Mouse (Mus musculus) urinary bladder, postnatal 14 days (tissue): ENCODE measurements at regions not wholly inside any gene's neighbourhood (a gene's known extent, or its start where the extent isn't known, plus 50 kb on each side); places are given as distances from the start of the nearest gene placed in this dataset.

Experiments used
- DNase-seq: peaks from one replicate; pipeline ENCODE4 v3.0.0; 2021; ENCODE audit warnings: low spot score

- DNase-seq = no peak
These were observed 244.0 kb downstream of the Ttll7 start for GRCm38 (mm10) chr3:147096179-147096578.

DNA sequence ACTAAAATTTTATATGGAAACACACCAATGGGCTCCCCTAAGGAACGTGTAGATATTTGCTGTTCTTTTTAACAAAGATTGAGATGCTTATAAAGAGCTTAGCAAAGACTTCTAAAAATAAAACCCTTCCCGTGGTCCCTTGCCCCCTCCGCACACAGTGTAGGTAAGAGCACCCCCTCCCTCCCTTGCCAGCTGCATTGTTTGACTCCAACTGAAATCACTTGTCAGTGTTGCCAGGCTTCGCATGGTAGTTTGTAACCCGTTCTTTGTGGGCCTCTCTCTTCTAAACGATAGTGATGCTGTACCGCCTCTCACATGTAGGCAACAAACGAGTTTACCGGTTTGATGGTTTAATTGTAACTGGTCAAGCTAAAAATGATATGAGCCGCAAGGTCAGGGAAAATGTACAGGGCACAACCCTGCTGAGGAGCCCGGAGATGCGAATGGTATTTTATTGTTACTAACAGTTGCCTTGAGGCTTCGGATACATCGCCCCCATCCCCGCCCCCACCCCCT, 246.0 kb downstream of the Ttll7 start:
- DNase-seq = no peak

DNA sequence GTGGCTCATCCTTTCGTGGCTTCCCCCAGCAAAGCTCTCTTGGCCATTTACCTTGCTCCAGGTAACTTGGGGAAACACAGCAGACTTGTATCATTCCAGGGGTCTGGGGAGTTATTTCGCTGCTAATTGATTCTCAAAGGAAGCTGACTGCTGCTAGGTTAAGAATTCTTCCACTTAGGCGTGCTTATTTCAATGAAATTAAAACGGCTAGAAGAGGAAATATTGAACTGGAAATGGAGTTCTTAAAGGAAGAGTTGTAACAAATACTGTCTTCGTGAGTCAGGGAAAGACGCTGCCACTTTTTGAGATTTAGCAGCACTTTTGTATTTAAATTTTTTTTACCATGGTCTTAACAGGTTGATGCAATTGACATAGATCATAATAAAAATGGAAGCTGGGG, 246.4 kb downstream of the Ttll7 start:
- DNase-seq = no peak

- DNase-seq = no peak
These were observed 247.1 kb downstream of the Ttll7 start for GRCm38 (mm10) chr3:147099143-147099713.

- DNase-seq = no peak
These were observed 249.0 kb downstream of the Ttll7 start for GRCm38 (mm10) chr3:147101053-147101764.

DNA sequence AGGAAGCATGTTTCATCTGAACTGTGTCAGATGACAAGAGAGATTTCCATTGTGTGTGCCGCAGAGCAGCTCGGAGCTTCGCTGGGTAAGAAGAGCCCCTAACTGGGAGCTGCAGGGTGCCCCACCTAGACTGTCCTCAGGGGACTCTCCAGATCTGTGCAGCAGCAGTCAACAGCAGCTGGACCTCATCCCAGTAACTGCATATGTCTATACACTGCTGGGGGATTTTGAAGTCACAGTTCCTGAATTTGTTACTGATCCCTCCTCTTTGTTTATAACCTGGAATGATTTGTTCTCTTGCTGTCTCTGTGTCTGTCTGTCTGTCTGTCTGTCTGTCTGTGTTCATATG, 249.6 kb downstream of the Ttll7 start:
- DNase-seq = no peak

DNA sequence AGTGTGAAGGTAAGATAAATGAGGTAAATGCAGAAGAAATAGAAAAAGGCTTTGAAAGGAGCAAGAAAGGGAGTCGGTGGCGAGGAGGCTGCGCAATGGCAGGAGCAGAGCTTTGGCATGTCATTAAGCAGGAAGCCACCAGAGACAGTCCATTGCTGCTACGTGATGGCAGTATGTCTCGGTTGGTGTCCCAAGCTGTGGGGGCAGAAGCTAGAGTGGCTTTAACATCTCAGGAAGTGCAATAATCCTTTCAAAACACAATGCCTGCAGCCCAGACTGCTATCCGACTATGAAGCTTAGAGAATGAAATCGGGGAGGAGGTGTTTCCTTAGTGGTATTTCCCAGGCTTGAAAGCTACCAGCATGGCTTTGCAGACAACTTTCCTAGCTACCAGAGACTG, 251.3 kb downstream of the Ttll7 start:
- no peak for DNase-seq

DNA sequence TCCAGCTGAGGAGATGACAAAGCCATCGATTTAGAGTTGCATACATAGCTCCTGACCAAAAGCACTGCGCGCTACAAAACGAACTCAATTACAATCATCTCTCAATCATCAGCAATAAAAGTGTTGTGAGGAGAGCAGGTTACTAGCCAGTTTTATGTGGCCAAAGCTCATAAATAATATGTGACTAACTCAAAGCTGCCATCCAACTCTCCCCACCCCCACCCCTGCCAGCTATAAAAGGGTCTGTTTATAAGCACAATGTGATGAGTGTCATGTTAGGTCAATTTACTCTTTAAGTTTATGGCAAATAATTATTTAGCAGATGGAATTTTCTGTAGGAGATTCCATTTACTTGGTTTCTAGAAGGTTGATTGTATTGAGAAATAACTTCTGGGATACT, 265.4 kb downstream of the Ttll7 start:
- DNase-seq = no peak

DNA sequence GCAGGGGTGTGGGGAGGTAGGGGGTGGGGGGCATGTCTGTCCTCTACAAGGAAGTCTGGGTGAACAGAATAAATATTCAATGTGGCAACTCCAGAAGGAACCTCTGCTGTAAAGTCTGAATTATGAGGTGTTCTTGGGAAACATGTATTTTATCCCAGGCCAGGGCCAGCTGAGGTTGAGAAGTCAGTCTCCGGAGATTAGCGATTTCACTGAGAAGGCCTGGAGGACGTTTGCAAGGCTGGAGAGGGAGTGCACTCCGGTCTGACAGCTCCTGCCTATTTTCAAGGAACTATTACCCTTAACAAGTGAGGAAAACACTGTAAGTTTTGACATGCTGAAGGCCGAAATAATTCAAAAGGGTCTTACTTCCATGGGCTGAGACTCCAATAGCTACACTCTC, 265.9 kb downstream of the Ttll7 start:
- no peak for DNase-seq

DNA sequence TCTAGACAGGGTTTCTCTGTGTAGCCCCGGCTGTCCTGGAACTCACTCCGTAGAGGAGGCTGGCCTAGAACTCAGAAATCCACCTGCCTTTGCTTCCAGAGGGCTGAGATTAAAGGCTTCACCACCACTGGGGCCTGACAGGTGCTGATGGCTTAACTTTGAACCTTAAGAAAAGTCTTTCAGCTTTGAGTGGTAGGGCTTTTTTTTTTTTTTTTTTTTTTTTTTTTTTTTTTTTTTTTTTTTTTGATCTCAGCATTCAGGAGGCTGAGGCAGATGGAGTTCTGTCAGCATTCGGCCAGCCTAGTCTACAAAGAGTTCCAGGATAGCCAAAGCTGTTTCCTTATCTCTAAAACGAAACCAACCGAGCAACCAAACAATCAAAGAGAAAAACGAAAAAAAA, 266.5 kb downstream of the Ttll7 start:
- DNase-seq = no peak

- no peak for DNase-seq
These were observed 269.7 kb downstream of the Ttll7 start for GRCm38 (mm10) chr3:147121826-147122225.

DNA sequence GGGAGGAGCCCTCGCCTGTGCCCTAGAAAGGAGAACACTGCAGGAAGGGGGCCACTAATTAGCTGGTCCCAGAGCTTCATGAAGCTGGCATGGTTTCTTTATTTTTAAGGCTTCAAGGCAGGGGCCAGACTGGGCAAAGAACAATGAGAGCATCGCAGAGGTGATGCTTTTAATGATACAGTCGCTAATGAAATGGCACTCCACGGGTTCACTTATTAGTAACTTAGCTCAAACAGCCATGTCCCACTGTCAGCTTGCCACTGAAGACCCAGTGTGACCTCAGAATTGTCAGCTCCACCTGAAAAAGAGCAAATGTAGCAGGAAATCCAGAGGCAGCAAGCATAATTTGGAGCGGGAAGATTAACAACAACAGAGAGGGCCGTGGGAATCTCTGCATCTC, 275.6 kb downstream of the Ttll7 start:
- no peak for DNase-seq

- DNase-seq = no peak
These were observed 280.7 kb downstream of the Ttll7 start for GRCm38 (mm10) chr3:147132830-147133229.

DNA sequence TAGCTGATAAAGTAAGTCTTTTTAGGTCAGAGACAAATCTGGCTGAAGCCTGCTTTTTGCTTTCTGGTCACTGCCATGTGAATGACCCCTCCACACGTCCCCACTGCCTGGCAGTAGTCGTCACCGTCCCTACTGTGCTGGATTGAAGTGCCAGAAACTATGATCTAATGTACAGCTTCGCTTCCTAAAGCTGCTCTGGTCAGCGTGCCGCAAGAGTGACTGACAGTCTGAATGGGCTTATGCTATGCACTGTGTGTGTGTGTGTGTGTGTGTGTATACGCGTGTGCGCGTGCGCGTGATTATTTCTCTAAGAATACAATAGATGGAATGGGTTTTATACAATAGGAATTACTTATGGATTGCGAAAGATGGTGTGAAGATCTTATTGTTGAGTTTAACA, 281.2 kb downstream of the Ttll7 start:
- no peak for DNase-seq

- no peak for DNase-seq
These were observed 288.2 kb downstream of the Ttll7 start for GRCm38 (mm10) chr3:147140414-147140813.

GRCm38 (mm10) chr3:147153456-147153855, 301.3 kb downstream of the Ttll7 start:
- DNase-seq = no peak

DNA sequence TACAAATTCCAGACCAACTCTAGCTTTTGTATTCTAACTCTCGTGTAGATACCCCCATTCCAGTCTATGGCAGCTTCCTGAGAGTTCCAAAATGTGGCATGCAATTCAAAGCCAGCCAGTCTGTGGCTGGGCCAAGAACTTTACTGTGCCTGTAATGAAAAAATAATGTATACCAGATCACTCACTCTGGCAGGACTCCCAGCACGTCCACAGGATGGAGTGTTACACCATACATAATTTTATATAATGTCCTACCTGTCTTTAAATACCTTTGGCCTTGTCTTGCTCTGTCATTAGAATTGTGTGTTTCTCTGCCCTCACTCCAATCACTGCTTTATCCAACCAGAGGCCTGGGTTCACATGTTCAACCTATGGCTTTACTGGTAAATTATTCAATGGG, 301.8 kb downstream of the Ttll7 start:
- no peak for DNase-seq

GRCm38 (mm10) chr3:147163126-147163525, 311.0 kb downstream of the Ttll7 start:
- no peak for DNase-seq

DNA sequence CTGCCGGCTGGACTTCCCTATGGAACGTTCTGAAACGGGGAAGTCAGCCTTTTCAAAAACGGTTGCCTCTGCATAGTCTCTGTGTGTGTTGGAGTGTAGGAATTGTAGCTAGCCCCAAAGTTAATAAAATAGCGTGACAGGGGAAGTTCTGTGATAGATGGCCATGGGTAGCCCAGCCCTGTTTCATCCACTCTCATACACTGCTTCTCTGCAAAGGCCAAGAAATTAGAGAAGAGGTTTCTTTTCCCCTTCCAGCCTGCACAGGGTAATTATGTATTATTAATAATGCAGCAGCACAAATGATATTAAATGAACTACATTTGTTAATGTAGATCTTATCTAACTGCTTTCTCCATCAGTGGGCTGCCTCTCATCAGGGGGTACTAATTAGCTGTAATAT, 311.4 kb downstream of the Ttll7 start:
- no peak for DNase-seq

DNA sequence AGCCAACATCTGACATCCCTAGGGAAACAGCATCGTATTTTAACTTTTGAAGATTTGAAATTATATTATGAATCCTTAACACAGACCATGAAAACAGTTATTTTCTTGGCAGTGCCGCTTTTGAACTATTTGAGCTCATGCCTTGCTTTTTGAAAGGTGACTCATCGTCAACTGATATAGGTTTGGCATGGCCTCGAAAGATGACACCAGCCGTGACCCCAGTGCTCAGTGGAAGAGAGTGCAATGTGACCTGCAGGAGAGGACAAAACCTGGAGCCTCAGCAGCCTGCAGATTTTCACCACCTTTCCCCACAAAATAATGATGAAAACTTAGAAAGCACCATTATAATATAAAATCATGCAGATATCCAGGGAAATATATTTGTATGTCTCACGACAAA, 312.8 kb downstream of the Ttll7 start:
- no peak for DNase-seq

DNA sequence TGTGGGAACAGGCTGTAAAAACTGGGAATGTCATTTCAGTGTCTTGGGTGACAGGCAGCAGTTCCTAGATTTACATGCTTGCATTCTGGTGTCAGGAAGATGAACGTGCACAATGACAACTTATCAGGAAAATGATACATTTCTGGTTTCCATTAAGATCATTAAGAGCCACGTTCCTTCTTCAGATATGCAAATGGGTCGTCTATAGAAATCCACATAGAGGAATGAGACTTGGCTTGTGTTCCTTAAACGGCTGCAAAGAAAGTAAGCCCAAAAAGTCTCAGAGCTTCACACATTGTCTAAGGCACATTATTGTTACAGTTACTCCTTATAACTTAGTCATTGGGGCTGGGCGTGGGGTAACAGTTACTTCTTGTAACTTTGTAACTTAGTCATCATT, 314.4 kb downstream of the Ttll7 start:
- DNase-seq = no peak

- DNase-seq = no peak
These were observed 317.0 kb downstream of the Ttll7 start for GRCm38 (mm10) chr3:147169215-147169614.

DNA sequence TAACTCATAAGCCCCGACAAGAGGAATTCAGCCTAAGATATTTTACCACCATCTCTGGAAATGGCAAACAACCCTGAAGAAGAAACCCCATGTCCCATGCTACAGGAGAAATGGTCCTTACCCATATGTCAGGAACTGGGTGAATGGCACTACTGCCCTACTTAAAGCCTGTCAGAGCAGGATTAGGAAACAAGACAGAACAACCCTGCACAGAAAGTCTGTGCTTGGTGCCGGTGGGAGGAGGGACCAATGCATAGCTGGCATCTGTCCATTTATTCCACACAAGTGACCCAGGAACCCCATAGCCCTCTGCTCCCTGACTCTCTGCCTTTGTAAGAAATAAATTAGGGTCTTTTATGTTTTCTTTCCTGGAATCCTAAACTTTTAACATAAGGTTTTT, 317.9 kb downstream of the Ttll7 start:
- no peak for DNase-seq

DNA sequence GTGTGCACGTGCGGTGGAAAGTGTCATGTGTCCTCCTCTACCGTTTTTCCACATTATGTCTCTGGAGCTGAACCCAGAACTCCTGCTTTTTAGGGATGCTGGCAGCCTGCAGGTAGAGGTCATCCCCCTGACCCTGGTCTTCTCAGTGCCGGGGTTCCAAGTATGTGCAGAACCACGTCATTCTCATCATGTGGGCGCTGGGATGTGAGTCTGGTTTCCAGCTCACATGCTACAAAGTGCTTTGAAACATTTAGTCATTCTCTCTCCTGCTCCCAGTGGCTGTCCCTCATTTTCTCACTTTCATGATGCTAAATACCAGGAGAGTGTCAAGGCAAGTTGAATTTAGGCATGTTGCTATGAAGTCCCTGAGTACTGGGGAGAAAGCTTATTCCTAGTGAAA, 326.6 kb downstream of the Ttll7 start:
- no peak for DNase-seq
